Mouse (Mus musculus) kidney, adult 11 months (tissue): ENCODE results near the gene Chac1.

Experiments used
- DNase-seq: peaks from one replicate; pipeline ENCODE4 v3.0.0; 2022

Chac1 gene

DNA sequence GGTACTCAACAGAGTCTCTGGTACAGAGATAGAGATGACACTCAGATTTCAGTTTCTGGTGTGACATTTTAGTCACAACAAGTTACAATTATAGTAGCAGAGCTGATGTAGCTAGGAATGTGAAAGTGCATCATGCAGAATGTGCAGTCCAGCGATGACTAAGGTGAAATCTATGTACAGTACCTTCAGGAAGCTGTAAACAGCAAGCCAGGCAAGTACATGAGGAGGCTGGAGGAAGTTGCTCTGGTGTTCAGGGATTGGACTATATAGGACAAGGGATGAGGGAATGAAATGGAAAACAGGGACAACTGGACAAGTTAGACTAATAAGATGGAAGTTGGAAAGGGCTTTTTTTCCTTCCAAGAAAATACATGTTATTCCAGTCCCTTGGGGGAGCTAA is 37.2 kb downstream of the Chac1 start:
- DNase-seq = no peak

GRCm38 (mm10) chr2:119389992-119390391 is 39.0 kb downstream of the Chac1 start:
- DNase-seq = no peak

DNA sequence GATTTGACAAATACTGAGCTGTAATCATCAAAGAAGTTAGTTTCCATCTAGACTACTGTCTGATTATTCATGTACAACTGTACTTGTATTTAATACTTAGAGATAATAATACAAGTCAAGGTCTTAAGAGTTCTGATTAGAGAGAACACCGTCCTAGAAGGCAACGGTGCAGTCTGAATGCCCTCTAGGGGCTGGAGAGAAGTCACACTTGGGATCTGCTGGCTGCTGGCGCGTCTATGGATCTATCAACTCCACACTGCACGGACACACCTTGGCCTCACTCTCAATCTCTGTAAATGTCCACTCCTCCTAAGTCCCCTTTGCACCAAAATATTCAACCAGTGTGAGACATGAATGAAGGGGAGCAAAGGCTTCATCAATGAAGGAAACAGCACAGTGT is 47.2 kb downstream of the Chac1 start:
- no peak for DNase-seq

- DNase-seq = peak; percentile 18
These were observed 47.6 kb downstream of the Chac1 start for GRCm38 (mm10) chr2:119398665-119399064.

- no peak for DNase-seq
These were observed 48.3 kb downstream of the Chac1 start for GRCm38 (mm10) chr2:119399313-119399712.
